Mouse (Mus musculus) spleen, adult 2 months (tissue): ENCODE measurements around the gene Sstr5.

ENCODE experiments used
- CTCF ChIP-seq: fragments of 200-500 bp; IDR thresholded peaks from 2 replicates; pipeline ENCODE4 v1.5.1; 2011; ENCODE audit warnings: mild to moderate bottlenecking, inconsistent platforms; ENCODE audit not compliant: insufficient read depth, insufficient read length, insufficient replicate concordance; ENCODE audit errors: extremely low read depth
- POLR2A ChIP-seq: fragments of 200-500 bp; IDR thresholded peaks from 2 replicates; pipeline ENCODE4 v1.6.1; 2011; ENCODE audit warnings: low read depth, low read length, inconsistent platforms

- TF ChIP-seq POLR2A = no peak
- TF ChIP-seq CTCF = no peak
Measured at GRCm38 (mm10) chr17:25511876-25512275, 14.8 kb upstream of the Sstr5 start.
